Mouse (Mus musculus) brain, embryonic 14.5 days (tissue): ENCODE measurements around the gene Zfp553. TPM values are rescaled to one million over a fixed set of nuclear protein-coding genes. Genes with fewer than 3 reads are reported as not detected.

ENCODE experiments used
- DNase-seq: peaks from one replicate; pipeline ENCODE4 v3.0.0-alpha.2; 2011; ENCODE audit warnings: low read depth
- CTCF ChIP-seq: fragments of 200-500 bp; IDR thresholded peaks from 2 replicates; pipeline ENCODE4 v1.5.1; 2012; ENCODE audit warnings: inconsistent platforms, mild to moderate bottlenecking, moderate library complexity, borderline replicate concordance; ENCODE audit not compliant: insufficient read depth, insufficient read length; ENCODE audit errors: extremely low read depth
- POLR2A ChIP-seq: fragments of 200-500 bp; IDR thresholded peaks from 2 replicates; pipeline ENCODE4 v1.6.1; 2012; ENCODE audit warnings: mild to moderate bottlenecking, inconsistent platforms, borderline replicate concordance; ENCODE audit not compliant: poor library complexity, insufficient read depth, insufficient read length, severe bottlenecking; ENCODE audit errors: extremely low read depth
- polyA plus RNA-seq: library from polyadenylated mRNA; depleted of rRNA; stranded (reverse); fragments of >200 nt; gene quantifications from 2 replicates; pipeline ENCODE4 v1.2.3, GENCODE M21; 2012

Gene Zfp553
- polyA plus RNA-seq, 1 experiment: 38.9 TPM

- TF ChIP-seq POLR2A (no peak), CTCF (no peak)
- no peak for DNase-seq
These were observed 7.5 kb upstream of the Zfp553 start for GRCm38 (mm10) chr7:127225147-127225995.

GRCm38 (mm10) chr7:127228615-127229303, 4.1 kb upstream of the Zfp553 start:
- DNase-seq: peak; percentile 86
- TF ChIP-seq POLR2A (no peak), CTCF (peak; percentile 83)

- TF ChIP-seq CTCF: no peak
- no peak for TF ChIP-seq POLR2A
- DNase-seq: no peak
These were observed 1.5 kb upstream of the Zfp553 start for GRCm38 (mm10) chr7:127231376-127231775.

- TF ChIP-seq CTCF (no peak), POLR2A (no peak)
- peak; percentile 20 for DNase-seq
These were observed 837 bp upstream of the Zfp553 start for GRCm38 (mm10) chr7:127231826-127232621.

GRCm38 (mm10) chr7:127233368-127233749, 498 bp downstream of the Zfp553 start:
- TF ChIP-seq POLR2A (no peak), CTCF (no peak)
- peak; percentile 77 for DNase-seq

- no peak for DNase-seq
- TF ChIP-seq POLR2A (no peak), CTCF (no peak)
These were observed 904 bp downstream of the Zfp553 start for GRCm38 (mm10) chr7:127233765-127234164.

- DNase-seq: no peak
These were observed 1.9 kb downstream of the Zfp553 start for GRCm38 (mm10) chr7:127234777-127235176.

GRCm38 (mm10) chr7:127243361-127243867, 10.6 kb downstream of the Zfp553 start:
- no peak for TF ChIP-seq POLR2A
- TF ChIP-seq CTCF: no peak
- DNase-seq: no peak

More at GRCm38 (mm10) chr7:127234777-127235176, 1.9 kb downstream of the Zfp553 start:
- TF ChIP-seq CTCF (no peak), POLR2A (no peak)

GRCm38 (mm10) chr7:127243870-127244657, 11.2 kb downstream of the Zfp553 start, which contains the start of gene Zfp771:
Gene Zfp771, plus strand, starts transcription at chr7:127244274.
- TF ChIP-seq POLR2A: peak; percentile 87; the same call in 1 of the 2 replicates
- TF ChIP-seq CTCF: peak; percentile 9; the same call in 1 of the 2 replicates
- peak; percentile 97 for DNase-seq
